Mouse (Mus musculus): ENCODE results near the gene Akt1.

Gene Akt1

GRCm38 (mm10) chr12:112661327-112661605, 13.4 kb downstream of the Akt1 start:
- no peak for ATAC-seq (ENCODE audit: low TSS enrichment)

GRCm38 (mm10) chr12:112660576-112661326, 13.9 kb downstream of the Akt1 start:
- no peak for ATAC-seq (ENCODE audit: low TSS enrichment)

DNA sequence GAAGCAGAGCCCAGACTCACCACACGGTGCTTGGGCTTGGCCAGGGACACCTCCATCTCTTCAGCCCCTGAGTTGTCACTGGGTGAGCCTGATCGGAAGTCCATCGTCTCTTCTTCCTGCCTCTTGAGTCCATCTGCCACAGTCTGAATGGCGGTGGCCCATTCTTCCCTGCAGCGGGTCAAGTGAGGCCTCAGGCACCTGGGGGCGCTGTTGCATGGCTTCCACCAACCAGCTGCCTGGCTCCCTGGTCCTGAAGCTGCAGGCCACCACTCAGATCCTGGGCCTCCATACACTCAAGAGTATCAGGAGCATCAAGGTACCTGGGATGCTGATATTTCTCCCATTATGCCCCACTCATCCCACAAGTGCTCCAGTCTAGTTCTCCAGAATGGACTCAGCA, 15.6 kb downstream of the Akt1 start:
- no peak for ATAC-seq (ENCODE audit: low TSS enrichment)

DNA sequence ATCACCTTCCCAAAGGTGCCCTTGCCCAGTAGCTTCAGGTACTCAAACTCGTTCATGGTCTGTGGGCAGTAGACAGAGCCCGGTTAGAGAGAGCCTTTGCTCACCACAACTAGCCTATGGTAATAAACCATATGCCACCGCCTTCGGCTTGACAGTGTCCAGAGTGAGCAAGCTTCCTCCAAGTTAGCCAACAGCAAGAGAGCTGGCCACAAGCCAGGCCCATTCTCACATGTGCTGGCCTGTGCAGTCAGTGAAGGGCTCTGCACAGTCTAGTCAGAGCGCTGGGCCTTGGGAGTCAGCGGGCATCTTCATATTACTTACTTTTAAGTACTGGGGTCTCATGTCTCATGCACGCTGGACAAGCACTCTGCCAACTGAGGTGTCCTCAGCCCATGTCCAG, 16.1 kb downstream of the Akt1 start:
- peak; percentile 12; the same call in 1 of the 2 replicates for ATAC-seq (ENCODE audit: low TSS enrichment)

DNA sequence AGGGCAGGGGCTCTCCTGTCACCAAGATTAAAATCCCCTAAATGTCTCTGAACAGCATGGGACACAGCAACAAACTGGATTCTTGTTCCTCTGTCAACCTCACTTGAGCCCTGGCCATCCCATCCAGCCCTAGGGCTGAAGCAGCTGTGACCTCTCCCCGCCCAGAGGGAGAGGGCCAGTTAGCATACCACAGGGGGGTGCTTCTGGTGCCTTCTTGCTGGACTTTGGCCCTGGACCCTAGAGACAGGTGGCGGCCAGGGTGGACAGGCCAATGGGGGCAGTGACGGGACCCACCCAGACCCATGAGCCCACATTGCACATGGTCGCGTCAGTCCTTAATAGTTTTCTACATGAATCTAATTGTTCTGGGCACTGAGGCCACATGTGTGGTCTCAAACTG, 20.6 kb downstream of the Akt1 start:
- ATAC-seq (ENCODE audit: low TSS enrichment): no peak

GRCm38 (mm10) chr12:112653157-112653824, 21.4 kb downstream of the Akt1 start:
- ATAC-seq (ENCODE audit: low TSS enrichment): peak; percentile 71

- no peak for ATAC-seq (ENCODE audit: low TSS enrichment)
Measured at GRCm38 (mm10) chr12:112651778-112652439, 22.8 kb downstream of the Akt1 start.

GRCm38 (mm10) chr12:112648081-112648480, 26.6 kb downstream of the Akt1 start:
- ATAC-seq (ENCODE audit: low TSS enrichment): no peak

DNA sequence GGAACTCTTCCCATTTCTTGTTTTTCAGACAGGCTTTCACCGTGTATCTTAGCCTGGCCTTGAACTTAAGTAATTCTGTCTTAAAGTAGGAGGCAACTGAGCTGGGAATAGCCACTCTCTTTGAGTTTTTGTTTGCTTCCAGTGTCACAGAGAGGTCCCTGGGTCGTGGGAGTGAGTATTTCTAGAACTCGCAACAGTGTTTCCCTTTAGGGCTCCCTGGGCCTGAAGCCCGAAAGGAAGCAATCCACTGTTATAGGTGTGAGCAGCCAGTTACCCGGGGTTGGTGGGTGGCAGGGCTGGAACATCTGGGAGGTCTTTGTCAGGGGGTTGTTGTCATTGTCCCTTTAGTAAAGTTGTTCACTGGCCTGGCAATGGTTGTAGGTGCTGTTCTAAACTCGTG, 28.5 kb downstream of the Akt1 start:
- ATAC-seq (ENCODE audit: low TSS enrichment): no peak

DNA sequence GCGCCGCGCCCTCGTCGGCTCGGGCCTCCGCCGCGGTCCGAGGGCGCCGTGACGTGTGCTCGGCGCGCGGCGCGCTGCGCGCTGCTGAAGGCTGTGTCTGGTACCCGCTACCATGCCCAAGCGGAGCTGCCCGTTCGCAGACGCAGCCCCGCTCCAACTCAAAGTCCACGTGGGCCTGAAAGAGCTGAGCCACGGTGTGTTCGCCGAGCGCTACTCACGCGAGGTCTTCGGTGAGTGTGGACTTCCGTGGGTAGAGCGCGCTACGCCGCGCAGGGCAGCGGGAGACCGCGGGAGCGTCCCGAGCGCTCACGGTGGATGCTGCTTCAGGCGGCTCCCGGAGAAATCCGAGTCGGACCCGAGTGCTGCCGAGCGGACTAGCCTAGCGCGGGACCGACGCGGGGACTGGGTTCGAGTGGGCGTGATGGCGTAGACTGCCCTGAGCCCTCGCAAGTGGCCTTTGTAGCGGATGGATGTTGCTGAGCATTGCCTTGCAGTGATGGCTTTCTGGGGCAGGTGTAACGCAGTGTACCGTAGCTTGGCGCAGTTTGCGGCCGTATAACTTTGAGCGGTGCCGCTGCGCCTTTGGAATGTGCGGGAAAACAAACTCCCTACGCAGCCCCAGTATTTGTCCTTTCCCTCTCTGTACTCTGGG, 29.7 kb downstream of the Akt1 start:
- peak; percentile 48 for ATAC-seq (ENCODE audit: low TSS enrichment)

DNA sequence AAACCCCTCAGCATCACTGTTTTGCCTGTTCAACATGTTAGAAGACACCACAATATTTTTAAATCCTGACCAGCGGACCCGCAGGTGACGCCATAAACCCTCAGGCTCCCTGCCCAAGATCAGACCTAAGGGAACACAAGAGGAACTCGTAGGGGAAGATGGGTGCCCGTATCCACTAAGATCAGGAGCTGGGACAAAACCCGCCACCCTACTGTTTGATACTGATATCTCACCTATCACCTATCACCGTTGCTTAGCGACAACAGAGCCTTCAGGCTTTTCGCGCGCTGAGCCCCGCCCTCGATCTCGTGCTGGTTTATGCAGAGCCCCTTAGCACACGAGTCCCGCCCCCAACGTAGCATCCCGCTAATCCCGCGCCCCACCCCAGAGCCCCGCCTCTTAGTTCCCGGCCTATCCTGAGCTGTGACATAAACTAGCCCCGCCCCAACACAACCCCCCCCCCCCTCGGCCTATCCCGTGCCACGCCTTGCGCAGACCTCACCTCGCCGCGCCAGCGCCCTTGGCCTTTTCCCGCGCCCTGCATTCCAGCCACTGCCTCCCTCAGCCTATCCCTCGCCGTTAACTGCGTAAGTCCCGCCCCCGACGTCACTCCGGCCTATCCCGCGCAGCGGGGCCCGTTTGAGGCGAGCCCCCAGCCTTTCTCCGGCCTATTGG, 30.4 kb downstream of the Akt1 start, which contains the start of gene Siva1:
Siva1 (plus strand) TSS at position 500 of the 675 bp plus-strand sequence.
- peak; percentile 84 for ATAC-seq (ENCODE audit: low TSS enrichment)

DNA sequence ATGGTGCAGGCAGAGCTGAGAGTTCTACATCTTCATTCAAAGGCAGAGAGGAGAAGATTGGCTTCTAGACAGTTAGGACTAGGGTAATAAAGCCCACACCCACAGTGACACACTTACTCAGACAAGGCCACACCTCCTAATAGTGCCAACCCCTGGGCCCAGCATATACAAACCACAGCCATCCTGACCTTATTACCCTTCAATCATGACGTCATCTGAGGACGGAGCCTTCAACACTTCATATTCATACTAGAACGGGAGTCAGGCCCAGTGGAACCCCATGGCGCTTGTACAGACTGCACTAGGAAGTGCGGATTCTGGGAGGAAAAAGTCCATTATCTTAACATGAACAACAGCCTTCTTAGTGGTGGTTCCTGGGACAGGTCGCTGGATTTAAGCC, 31.6 kb downstream of the Akt1 start:
- no peak for ATAC-seq (ENCODE audit: low TSS enrichment)

DNA sequence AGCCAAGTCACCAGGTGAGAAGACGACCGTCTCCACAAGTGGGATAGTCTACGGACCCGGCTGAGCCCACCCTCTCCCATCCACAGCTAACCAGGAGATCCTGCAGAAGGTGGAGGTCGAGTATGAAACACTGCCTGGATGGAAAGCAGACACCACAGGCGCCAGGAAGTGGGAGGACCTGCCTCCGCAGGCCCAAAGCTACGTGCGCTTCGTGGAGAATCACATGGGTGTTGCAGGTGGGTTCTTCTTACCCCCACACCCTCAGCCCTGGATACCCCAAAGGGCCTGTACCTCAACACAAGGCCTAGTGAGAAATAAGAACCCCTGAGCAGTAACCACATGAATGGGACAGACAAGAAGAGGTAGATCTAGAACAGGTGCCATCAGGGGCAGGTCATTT, 35.2 kb downstream of the Akt1 start:
- no peak for ATAC-seq (ENCODE audit: low TSS enrichment)

DNA sequence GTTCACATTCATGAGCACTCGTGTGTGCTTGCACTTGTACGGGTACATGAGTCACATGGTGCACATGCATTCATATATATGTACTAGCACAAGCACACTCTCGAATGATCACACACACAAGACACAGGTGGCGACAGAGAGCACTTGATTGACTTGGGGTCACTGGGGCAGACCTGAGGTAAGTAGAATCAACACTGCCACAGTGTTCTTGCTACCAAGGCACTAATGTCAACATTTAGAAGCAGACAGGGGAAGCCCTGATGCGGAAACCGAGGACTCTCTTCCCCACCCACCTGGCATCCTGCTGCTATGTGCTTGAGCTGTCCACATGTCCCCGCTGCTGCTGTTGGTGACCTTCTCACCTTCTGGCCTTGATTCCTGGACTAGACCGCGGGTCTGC, 41.0 kb downstream of the Akt1 start:
- ATAC-seq (ENCODE audit: low TSS enrichment): no peak

GRCm38 (mm10) chr12:112632907-112633306, 41.8 kb downstream of the Akt1 start:
- ATAC-seq (ENCODE audit: low TSS enrichment): no peak

DNA sequence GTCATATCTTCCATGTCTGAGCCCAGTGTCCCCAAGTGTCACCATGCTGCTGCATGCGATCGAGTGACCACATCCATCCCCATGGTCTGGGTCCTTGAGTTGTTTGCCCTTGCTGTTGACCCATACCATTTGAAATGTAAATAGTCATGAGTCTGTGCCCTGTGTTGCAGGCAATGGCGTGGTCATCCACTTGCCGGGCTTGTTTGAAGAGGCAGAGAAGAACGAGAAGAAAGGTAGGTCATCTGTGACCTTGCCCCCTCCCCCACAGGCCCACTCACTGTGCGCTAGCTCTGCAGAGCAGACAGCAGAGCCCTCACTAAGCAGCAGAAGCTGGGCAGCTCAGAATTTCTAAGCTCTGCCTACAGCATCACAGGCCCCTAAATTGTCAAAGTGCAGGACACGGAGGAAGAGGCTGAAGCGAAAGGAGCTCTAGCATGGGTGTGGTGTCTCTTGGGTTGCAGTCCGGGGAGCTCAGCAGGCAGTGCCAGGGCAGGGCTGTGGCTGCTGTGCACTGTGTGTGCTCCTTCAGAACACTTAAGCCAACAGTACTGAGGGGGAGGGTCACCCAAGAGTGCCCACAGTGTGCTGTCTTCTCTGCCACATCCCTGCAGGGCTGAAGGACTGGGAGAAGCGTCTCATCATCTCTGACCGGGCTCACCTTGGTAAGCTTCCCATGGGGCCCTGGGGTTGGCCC, 42.5 kb downstream of the Akt1 start:
- no peak for ATAC-seq (ENCODE audit: low TSS enrichment)

DNA sequence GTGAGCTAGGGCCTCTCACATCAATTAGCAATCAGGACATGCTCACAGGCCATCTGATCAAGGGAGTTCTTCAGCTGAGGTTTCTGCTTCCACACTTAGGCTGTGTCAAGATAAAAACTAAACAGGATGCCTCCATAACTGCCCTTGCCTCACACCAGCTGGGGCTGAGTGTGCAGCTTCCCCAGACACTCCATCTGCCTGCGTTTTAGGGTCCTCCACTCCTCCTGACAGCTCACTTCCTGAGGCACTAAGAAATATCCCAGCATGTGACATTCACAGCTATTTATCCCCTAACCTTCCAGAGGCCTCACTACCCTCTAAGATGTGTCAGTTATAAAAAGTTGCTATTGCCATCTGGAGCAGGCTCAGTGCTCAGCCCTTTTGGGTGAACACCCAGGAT, 43.2 kb downstream of the Akt1 start:
- ATAC-seq (ENCODE audit: low TSS enrichment): no peak

DNA sequence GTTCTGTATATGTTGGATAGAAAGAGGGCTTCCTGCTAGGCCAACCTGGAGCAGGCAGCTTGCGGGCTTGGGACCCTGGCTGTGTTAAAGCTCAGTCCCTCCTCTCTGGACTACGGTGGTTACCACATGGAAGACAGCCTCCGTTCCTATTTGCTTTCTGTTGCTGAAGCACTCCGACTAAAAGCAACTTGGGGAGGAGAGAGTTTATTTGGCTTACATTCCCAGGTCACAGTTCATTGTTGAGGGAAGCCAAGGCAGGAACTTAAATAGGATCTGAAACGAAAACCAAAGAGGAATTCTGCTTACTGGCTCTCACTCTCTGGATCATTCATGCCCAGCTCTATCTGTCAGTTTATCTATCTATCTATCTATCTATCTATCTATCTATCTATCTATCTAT, 43.9 kb downstream of the Akt1 start:
- ATAC-seq (ENCODE audit: low TSS enrichment): no peak

DNA sequence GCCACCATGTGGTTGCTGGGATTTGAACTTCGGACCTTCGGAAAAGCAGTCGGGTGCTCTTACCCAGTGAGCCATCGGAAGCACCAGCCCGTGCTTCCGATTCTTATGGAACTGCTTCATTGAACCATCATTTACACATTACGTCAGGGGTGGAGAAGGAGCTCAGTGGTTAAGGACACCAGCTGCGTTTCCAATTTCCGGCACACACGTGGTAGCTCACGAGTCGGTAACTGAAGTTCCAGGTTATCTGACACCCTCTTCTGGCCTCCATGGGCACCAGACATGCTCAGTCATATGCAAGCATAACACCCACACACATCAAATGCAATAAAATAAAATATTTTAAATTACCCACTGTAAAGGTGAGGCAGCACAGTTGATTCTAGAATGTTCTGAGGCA, 44.7 kb downstream of the Akt1 start:
- ATAC-seq (ENCODE audit: low TSS enrichment): no peak

- ATAC-seq (ENCODE audit: low TSS enrichment): peak; percentile 66
Measured at GRCm38 (mm10) chr12:112628928-112629721, 45.6 kb downstream of the Akt1 start.

GRCm38 (mm10) chr12:112628197-112628596, 46.5 kb downstream of the Akt1 start:
- ATAC-seq (ENCODE audit: low TSS enrichment): no peak
